Mouse (Mus musculus) ovary, postnatal 14 days (tissue): ENCODE results near the gene Nacc2.

Source experiments
- DNase-seq: peaks from one replicate; pipeline ENCODE4 v3.0.0; 2022; ENCODE audit warnings: low spot score

Nacc2 gene

DNA sequence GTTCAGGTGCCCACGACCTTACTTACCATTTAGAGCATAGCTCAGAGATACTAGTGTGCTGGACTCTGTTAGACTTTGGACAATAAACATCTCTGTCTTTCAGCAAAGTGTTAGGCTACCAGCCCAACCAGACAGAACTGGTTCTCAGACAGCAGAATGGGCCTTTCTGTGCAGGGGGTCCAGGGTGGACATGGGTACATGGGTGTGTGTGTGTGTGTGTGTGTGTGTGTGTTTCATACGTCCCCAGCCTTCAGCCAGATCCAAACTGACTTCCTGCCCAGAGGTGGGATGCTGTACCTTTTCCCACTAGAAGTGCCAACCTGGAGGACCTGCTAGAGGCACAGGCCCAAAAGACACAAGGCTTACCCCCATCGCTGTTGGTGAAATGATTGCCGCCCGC is 23.8 kb downstream of the Nacc2 start:
- no peak for DNase-seq

DNA sequence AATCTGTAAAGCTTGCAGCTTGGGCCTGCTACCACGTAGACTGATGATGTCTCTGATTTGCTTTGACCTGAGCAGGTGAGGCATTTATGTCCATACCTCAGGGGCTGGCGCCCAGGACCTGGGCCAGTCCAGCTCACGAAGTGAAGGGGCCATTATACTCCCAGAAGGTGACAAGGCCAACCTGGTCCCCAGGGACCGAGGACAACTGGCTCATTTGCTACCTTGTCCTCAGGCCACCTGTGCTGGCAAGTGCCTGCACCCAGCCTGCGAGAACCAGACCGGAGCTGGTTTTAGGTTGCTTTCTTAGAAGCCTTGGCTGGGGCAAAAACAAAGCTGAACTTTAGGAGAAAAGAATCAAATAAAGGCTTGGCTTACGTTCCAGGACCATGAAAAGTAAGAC is 29.1 kb downstream of the Nacc2 start:
- DNase-seq, result no peak

DNA sequence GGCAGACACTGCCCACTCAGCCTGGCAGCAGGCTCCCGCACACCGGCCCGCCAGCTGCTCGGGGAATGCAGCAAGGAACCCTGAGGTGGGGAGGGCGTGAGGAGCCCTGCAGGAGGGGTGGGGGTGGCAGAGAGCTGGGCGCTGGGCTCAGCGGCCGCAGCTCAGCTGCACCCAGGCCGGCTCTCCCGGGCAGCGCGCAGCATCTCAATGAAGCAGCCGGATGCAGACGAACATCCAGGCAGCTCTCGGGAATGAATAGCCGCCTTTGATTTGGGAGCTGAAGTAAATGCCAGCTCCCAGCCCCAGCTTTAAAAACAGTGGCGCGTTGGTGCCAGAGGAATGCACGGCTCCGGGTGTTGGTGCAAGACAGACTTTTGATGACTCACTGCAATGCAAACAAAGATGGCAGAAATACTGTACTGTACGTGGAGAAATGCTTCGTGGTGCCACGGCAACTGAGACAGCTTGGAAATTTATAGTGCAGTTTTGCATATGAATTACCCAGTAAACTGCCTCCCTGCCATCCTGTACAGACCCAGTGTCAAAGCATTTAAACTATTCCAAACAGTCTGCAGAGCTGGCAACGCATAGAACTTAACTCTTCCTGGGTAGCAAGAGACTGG is 31.1 kb downstream of the Nacc2 start:
- DNase-seq, result peak; percentile 21

DNA sequence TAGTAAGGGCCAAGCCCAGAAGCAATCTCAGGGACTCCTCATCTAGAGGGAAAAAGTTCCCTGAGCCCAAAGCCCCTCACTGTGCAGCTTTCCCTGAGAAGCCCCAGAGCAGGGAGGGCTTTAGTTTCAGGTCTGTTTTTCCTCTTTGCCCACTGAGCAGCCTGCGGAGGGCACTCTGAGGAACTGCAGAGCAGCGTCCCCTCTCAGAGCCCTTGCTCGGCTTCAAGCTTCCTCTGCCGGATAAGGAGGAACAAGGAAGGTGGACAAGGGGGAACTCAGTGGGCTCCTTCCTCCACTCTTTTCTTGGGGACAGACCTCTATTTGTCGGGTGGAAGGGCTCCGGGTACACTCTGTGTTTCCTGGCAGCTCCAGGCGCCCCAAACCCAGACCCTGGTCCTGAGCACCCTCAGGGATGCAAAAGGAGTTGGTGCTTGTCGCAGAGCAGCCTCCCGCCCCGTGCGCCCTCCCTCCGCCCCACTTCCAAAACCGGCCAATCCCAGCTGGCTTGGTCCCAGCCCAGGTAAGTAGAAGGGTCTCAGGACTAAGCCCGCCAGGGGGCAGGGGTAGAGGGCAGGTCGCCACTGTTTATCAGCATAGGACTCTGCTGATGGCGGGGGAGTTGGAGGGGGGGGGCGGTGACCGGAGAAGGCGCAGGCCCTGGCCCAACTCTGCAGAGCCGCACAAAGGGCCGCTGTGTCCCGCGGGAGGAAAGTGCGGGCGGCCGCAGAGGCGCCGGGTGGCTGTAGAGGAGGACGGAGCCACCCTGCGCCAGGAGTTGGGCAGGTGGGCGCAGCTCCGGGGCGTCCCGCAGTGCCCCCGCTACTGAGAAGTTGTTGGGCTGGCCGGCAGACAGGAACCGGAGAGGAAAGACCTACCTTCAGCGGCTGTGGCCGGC is 31.9 kb downstream of the Nacc2 start:
- DNase-seq, result no peak

DNA sequence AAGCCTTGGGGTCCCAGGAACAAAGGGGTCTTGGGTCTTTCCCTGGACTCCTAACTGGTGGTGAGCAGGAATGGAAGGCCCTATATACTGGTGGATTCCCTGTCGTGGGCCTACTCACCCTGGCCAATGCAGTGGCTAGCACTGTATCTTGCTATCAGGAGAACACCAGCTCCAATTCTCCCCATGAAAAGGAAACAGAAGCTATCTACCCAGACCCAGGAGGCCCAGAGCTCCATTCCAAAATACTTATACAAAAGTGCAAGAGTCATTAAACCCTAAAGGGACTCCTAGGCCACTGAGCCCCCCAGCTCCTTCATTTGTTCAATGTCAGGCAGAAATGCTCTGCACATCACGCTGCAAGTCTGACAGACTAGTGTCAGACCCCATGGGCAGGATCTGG is 34.0 kb downstream of the Nacc2 start:
- no peak for DNase-seq

DNA sequence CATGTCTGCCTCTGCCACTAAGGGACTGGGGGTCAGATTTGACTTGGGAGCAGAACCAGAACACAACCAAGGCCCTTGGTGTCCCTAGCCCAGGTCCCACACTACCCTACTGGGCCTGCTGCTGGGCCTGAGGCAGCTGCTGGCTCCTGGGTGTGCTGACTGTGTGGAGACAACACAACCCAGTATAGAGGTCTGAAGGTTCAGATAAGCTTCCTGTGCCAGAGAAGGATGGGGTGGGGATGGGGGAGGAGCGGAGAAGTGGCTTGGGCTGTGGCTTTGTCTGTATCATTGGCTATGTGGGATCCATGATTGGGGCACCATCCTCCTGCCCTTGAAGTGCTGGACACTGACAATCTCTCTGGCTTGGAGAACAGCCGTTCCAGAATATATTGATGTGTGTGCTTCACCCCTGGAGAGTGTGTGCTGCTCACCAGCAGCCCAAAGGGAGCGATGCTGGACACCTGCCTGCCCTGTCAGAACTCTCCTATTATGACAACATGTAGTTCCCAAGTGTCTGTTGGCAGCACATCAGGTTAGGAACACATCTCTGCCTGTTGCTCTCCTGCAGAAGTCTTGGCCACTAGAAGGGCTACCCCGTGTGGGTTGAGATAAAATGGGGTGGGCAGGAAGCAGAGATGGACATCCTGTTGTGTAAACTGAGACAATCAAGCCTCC is 36.0 kb downstream of the Nacc2 start:
- no peak for DNase-seq

DNA sequence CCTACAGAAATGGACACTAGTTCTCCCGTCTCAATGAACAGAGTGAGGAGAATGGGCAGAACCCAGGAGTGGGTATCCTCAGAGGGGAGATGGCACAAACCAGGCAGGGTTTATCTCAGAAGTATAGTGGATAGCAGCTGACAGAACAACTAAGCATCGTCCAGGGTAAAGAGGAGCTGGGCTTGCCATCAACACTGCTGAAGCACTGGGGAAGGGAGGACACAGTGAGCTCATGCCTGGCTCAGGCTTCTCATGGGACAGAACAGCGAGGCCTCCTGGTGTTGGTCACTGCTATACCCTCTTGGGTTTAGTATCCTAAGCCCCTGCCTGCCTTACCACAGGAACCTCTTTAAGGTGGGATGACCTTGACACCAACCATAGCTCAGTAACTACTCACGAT is 36.5 kb downstream of the Nacc2 start:
- no peak for DNase-seq

DNA sequence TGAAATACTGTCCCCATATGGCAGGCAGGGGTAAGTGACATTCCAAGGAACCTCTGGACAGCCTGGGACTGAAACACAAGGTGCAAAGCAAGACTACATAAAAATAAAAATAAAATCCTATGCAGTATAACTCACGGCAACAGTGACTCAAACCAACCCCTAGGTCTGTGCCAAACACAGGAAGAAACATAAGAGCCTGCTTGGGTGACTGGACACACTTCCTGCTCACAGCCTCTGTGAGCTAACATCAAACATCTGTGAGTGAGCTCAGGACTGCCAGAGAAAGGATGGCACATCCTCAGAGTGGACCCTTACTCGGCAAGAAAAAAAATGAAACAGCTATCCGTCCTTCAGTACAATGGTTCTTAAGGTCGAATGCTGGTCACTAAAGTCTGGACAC is 40.1 kb downstream of the Nacc2 start:
- no peak for DNase-seq

DNA sequence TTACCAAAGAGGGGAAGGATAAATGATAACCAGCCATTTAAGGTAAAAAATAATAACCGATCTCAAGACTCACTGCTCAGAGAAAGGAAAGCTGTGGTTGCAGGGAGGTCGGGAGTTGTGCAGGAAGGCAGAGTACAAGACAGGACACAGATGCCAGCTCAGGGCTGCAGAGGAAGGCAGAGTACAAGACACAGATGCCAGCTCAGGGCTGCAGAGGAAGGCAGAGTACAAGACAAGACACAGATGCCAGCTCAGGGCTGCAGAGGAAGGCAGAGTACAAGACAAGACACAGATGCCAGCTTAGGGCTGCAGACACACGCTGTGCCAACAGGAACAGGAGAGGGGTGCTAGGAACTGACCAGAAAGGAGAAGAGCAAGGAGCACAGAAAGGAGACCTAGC is 42.2 kb downstream of the Nacc2 start:
- DNase-seq, result no peak

DNA sequence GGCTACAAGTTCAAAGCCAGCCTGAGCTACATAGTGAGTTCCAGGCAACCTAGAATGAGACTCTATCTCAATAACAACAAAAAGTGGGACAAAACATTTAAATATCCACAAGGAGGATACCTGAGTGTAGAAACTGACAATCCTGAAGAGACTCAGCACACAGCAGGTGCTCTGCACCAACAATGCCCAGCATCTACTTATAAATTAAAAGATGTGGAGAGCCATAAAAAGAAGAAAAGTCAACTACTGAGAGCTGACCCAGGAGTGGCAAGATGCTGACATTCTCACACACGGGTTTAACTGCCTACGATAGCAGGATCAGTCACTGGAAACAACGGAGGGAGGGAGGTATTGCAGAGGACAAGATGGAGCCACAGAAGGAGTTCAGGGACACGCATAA is 43.6 kb downstream of the Nacc2 start:
- DNase-seq, result no peak

DNA sequence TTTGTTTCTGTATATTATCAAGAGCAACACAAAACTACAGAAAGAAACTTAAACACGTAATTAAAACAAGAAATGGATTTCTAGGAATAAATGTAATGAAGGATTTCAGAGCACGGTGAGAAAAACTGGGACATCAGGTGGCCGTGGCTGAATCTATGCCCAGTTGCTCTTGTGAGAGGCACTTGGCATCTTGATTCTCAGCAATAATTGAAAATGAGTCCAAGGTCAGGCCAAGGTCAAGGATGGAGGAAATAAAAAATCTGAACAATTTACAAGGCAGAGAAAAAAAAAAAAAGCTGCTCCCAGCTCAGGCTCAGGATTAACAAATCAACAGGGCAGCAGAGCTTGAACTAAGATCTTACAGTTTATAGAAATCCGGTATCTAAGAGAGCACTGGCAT is 46.0 kb downstream of the Nacc2 start:
- no peak for DNase-seq

DNA sequence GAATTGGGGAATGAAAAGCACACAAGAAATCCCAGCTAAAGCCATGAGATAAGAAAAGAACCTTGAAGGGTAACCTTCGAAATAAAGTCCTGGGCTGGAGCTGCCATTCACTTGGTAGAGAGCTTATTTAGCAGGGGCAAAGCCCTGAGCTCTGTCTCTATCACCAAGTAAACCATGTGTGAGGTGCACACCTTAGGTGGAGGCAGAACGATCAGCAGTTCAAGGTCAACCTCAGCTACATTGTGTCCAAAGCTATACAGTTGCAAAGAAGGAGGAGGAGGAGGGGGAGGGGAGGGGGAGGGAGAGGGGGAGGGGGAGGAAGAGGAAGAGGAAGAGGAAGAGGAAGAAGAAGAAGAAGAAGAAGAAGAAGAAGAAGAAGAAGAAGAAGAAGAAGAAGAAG is 46.9 kb downstream of the Nacc2 start:
- no peak for DNase-seq

DNA sequence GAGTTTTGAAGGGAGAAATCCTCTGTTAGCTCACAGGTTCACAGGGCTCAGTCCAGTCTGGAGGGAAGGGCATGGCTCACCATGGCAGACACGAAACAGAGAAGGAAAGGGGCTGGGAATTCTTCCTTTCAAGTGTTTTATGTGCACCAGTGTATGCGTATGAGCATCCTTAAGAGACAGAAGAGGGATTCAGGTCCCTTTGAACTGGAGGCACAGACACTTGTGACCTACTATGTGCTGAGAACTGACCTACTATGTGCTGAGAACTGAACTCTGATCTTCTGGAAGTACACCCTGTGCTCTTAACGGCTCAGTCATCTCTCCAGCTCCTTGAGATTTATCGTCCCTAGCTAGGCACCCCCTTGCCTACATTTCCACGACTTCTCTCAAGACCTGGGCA is 48.5 kb downstream of the Nacc2 start:
- no peak for DNase-seq

DNA sequence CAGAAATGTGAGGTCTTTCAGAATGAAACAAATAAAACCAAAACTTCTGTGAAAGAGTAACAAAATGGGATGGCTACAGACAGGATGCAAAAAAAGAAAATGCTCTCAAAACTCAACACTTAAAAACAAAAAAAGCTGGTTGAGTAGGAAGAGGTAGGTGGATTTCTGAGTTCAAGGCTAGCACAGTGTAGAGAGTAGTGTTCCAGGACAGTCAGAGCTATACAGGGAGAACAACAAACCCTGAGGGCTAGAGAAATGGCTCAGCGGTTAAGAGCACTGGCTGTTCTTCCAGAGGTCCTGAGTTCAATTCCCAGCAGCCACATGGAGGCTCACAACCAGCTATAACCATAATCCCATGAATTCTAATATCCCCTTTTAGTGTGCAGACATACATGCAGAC is 54.4 kb downstream of the Nacc2 start:
- DNase-seq, result no peak

DNA sequence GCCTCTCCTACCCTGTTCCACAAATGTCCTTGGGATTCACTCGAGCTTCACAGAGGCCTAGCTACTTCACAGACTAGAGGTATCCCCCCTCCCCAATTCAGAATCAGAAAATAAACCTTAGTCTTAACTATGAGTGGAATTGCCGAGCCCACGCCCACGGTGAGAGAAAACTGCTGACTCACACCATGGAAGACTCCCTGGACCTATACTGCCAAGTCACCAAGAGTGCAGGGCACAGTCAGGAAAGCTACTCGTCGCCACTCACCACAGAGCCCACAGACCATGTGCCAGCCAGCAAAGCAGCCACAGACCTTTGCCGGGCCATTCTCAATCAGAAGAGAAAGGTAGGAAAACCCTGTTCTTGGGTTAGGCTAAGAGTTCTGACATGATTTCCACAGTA is 54.8 kb downstream of the Nacc2 start:
- no peak for DNase-seq

DNA sequence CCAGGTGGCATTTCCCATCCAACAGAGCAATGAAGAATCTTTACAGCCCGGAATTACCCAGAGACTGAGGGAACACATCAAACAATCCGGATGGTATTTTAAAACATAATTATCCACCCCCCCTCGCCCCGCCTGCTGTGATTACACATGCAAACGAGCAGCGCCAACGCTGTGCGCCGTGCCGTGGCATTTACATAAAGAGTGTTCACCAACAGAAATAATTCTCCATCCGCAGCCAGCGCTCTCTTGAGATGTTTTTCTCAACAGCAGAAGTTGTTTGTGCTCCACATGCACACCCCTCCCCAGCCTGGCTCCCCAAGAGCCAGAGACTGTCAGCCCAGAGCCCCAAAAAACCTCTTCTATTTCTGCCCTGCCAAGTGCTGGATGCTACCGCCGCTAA is 56.5 kb downstream of the Nacc2 start:
- no peak for DNase-seq

DNA sequence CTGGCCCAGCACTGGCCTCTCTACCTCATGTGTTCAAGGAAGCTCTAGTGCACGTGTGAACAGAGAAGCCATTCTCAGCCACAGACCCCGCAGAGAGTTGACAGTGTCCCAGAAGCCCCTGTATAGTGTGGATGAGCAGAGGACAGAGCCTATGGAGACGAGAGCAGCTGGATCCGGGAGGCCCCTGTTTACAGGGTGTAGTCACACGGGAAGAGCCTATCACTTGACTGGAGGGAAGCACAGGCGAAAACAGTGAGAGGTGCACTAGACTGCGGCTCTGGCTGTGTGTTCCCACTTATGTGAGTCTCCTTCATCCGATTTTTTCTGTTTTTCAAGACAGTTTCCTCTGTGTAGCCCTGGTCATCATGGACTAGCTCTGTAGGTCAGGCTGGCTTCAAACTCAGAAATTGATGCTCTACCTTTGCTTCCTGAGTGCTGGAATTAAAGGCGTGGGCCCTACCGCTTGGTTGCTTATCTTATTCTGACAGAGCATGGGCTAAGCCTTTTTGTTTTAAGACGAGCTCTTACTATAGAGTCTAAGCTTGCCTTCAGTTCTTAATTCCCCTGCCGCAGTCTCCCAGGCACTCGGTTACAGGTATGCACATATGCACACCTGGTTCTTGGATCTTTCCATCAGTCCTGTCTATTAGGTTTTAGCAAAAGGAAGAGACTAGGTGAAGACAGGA is 60.1 kb downstream of the Nacc2 start:
- no peak for DNase-seq

DNA sequence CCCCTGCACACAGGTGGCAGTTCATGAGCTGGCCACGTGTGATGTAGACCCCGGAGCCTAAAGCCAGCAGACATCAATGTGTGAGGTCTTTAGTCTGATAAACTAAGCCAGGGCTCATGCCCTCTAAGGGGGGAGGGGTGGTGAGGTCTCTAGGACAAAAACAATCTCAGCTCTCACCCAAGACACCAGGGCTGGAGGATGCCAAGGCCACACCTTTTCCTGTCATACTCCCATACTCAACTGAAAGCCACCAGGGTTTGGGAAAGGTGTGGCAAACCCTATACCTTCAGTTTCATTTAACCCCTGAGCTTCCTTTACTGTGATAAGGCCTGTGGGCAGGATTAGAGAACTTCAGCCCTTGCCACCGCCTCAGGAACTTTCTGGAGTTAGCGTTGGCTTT is 60.8 kb downstream of the Nacc2 start:
- DNase-seq, result no peak

DNA sequence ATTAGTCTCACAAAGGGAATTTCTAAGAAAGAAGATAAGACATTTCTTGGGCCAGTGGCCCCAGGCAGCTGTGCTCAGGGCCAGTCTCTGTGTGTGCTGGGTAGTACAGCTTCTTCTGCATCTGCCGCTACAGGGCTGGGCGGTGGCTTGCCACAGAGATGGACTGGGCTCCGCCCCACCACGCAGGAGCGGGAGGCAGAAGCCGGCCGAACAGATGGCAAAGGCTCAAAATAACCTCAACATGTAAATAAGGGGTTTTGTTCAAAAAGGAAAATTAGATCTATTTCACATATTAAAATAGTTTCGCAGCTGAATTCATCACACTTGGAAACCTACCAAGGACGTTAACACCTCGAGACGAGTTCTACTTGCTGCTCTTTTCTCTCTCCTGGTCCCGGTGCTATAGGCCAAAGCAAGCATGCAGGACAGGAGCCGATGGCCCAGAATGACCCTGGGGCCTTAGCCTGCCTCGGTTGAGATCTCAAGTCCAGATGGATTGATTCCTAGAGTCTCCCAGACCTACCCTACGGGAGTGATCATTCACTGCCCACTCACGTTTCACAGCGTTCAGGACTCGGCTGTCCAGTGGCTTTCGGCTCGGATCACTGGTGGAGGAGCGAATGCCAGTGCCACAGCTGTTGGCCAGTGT is 61.9 kb downstream of the Nacc2 start:
- DNase-seq, result no peak

DNA sequence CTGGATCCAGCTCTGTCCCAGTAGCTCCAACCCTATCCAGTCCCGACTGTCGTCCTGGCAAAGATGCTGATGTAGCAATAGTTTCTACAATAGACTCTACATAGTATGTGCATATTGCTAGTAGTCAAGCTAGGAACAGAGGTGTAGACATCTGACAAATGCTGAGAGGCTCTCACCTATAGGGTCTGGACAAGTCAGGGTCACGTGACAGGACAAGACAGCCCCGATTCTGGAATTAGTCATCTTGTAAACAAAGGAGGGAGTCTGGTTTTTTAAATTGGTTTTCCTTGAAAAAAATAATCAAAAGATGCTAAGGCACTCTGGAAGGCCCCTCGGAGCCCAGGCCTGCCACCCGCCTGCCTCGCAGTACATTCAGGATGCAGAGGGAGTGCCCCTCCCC is 66.0 kb downstream of the Nacc2 start:
- DNase-seq, result no peak

DNA sequence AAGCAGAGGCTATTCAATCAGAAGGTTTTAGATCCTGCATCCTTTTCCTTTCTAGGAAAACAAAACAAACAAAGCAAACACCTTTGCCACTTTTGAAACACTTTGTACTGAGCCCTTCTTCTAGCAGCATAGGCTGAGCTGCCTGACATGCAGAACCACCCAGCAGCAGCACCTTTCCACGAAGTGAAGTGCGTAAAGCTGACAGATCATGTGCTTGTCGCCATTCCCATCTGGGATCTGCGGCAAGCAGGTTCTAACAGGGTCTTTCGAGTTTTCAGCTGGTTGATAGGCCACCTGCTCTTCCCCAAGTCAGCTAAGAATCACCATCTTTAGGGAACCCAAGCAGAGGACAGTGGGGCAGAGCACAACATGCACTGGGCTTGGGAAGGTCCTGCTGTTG is 66.8 kb downstream of the Nacc2 start:
- DNase-seq, result no peak

DNA sequence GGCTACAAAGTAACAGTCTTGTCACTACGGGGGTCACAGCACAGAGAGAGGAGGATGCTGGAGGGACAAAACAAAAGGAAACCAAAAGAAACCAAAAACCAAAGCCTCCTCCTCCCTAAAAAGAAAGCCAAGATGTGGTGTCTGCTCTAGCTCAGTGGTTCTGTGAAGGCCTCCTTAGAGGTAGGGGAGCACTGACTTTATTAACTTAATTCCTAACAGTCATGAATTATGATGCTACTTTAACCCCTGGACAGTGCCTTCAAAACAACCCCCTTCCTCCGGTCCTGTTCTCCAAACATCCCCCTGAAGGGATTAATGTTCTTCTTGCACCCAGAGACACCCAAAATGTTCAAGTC is 67.3 kb downstream of the Nacc2 start:
- DNase-seq, result no peak
